Mouse (Mus musculus) mature B cell (primary cell): ENCODE data around the gene Zfp819.

Experiments used
- in situ Hi-C: fragments of 300-500 bp; cut with MboI; formaldehyde crosslinking; loops from 2 replicates; pipeline ENCODE4 v1.14.3; 2019

The Zfp819 gene

DNA sequence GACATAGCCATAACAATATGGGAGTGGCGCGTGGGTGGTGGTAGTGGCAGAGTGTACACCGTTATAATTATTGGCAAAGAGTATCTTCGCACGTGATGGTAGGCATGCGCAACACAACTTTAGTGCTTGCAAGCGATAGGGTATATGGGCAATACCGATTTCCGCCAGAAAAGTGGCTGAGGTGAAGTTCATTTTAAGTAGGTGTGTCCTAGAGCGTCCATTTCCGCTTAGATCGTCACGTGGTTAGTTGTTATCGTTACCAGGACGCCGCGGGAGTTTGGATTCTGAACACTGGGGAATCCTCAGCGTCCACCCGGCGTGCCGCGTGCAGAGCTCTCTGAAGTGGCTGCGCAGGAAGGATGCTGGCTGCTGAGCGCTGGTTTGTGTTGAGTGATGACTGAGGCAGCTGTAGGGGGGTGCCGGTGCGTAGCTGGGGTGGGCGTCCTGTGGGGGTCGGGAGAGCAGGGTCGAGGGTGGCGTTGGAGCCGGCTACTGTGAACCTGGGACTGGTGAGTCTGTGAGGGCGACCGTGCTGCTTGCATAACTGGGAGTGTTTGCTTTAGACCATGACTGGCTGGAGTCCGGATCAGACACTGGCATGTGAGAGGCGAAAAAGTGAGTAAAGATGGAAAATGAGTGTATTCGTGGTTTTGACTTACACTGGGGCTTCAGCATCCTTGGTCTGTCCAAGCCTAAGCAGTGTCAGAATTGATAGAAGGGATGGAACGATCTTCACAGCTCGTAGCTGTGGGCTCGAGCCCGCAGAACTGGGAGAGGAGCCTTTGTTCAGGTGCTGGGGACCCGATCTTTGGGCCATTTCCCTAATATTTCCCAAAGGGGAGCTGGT lies at the start of gene Zfp819:
TSS of gene Zfp819 (plus strand) at position 274 of the 847 bp plus-strand sequence.
- in situ Hi-C loops, result no loop called here

- in situ Hi-C loops, result no loop called here
Observed at GRCm38 (mm10) chr7:43562006-43562633, 44.8 kb upstream of the Zfp819 start, which contains the start of gene Zfp658. Zfp658 (plus strand) TSS chr7:43562256.

DNA sequence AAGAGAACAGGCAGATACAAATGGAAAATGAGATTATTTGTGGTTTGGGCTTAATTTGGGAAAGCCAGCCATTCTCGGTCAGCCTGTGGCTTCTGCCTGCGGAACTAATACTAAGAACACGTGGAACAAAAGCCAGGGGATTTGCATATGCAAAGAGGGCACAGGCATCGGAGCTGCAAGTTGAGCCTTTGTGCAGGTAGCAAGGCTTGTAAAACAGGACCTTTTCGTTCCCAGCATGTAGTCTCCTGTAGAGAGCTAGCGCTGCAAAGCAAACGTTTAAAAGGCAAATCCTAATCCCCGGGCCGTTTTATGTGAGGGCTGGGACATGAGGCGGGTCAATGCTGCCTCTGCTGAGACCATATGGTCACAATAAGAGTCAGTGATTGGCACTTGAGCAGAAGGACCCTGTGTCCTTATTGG lies 44.3 kb upstream of the Zfp819 start:
- in situ Hi-C loops, result no loop called here

DNA sequence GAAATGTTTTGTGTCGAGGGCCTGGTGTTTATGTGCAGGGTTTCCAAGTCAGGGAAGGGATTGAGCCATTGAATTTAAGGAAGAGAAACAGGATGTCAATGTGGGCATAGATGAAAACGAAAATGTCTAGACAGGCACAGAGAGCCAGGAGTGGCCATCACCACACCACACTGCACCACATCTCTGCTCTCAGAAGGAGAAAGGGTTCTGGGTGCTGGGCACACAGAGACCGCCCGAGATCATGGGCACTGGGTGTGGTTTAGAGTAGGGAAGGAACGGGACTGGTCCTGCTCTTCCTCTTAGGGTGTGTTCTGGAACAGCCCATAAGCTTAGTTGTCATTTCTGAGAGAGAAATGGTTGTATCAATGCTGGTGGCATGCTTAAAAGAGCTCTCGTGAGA lies 43.7 kb upstream of the Zfp819 start:
- in situ Hi-C loops, result no loop called here

- in situ Hi-C loops, result no loop called here
Observed at GRCm38 (mm10) chr7:43571216-43571615, 35.8 kb upstream of the Zfp819 start.

DNA sequence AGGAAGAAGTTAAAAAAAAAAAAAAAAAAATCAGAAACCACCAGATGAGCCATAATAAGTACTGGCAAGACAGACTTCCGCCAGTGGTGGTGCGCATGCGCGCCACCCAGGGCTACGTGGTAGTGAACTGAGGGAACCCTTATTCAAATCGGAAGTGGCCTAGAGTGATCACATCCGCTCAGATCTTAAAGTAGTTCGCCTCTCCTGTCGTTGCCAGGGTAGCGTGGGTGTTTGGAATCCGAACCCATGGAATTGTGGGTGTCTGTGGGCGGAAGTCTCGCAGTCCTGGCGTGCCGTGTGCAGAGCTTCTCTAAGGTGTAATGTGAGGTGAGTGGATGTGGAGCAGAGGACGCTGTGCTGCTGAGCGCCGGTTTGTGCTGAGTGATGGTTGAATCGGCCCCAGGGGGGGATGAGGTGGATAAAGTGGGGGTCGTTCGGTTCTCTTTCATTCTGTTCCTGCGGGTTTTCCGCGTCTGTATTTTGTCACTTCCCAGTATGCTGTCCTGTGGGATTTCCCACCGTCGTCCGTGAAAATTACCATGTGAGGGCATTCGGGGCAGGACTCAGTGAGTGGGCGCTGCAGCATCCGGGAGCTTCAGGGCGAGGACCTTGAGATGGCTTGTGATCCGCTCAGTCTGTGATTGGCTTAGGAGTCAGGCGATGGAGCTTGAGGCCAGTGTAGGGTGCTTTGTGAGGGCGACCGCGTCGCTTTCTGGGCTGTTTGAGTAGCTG lies 27.4 kb upstream of the Zfp819 start, which contains the start of gene Zfp719:
TSS of gene Zfp719 (plus strand) at position 171 of the 732 bp plus-strand sequence.
- in situ Hi-C loops, result no loop called here

- in situ Hi-C loops, result no loop called here
Observed at GRCm38 (mm10) chr7:43580526-43580925, 26.4 kb upstream of the Zfp819 start.

GRCm38 (mm10) chr7:43584790-43585189 lies 22.2 kb upstream of the Zfp819 start:
- in situ Hi-C loops, result no loop called here

DNA sequence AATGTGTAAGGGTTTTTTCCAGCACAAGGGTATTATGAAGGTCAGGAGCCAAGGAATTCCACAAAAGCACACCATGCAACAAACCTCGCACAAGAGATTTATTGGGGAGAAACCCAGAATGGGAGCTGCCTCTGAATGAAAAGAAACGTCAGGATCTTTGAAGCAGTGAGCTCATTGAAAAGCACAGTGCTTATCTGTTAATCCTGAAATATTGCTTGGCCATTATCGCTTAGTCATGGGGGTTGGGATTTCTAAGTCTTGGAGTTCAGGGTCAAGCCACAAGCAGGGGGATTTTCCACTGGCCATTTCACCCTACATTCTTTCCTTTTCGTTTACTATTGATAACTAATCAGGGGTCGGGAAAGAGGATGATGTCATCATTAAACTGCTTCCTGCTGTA lies 5.1 kb upstream of the Zfp819 start:
- in situ Hi-C loops, result no loop called here

GRCm38 (mm10) chr7:43607743-43608287 lies 846 bp downstream of the Zfp819 start:
- in situ Hi-C loops, result no loop called here

DNA sequence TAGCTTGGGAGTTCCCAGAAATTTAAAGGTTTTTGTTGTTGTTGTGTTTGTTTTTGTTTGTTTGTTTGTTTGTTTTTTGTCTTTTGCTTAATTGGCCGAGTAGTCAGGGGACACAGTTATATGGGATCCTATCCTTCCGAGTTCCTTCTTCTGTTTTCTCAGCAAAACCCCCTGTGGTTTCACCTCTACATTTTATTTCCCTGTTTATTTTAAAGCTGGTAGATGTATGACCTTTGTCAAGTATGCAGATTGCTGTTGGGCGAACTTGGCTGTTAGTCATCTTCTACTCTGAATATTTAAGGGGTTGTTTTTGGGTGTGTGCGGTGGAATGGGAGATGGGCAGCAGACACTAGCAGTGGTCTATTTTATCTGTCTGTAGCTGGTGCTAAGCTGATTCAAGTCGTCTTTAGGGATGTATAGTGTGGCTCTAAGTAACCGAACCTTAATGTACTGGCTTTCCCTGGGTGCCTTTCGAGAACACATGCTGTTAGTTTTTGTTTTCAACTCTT lies 1.4 kb downstream of the Zfp819 start:
- in situ Hi-C loops, result no loop called here

GRCm38 (mm10) chr7:43613816-43614551 lies 7.0 kb downstream of the Zfp819 start:
- in situ Hi-C loops, result no loop called here

- in situ Hi-C loops, result no loop called here
Observed at GRCm38 (mm10) chr7:43622927-43623326, 16.0 kb downstream of the Zfp819 start.

DNA sequence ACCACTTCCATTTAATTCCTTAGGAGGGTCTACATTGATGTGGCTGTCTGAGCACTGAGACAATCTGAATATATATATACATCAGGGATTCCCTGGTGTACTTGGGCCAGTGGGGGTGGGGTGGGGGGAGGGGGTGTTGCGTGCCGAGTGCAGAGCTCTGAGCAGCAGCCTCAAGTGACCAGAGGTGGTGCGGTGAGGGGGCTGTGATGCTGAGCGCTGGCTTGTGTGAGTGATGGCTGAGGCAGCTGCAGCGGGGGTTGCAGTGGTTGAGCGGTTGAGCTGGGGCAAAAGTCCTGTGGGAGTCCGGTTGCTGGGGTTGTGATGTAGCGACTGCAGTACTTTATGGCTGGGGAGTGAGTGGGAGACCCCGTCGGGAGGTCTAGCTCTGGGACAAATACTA lies 16.9 kb downstream of the Zfp819 start:
- in situ Hi-C loops, result no loop called here

GRCm38 (mm10) chr7:43625065-43625464 lies 18.1 kb downstream of the Zfp819 start:
- in situ Hi-C loops, result no loop called here

DNA sequence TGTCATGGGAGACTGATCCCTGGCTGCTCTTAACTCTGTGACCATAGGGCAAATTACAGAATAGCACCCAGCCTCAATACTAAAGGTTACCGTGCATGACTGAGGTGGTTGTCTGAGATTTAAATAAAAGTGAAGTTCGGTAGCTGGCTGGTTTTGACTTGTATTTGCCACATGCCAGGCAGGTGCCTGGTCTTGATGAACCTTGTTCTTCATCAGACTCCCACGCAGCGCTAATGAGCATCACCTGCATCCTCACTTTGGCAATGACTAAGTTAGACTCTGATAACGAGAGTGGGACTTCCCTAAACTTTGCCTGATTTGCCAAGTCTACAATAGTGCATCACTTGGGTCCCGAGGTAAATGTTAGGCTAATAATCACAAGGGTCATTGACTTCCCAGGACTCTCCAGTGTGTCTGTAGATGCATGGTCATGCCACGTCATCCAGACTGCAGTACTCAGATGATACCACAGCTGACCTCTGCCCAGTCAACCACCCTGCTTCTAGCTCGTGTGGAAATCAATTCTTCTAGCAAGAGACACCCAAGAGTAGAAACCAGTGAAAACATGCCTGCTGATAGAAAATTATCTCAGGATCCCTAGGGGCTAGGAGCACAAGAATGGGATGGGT lies 18.9 kb downstream of the Zfp819 start:
- in situ Hi-C loops, result no loop called here

DNA sequence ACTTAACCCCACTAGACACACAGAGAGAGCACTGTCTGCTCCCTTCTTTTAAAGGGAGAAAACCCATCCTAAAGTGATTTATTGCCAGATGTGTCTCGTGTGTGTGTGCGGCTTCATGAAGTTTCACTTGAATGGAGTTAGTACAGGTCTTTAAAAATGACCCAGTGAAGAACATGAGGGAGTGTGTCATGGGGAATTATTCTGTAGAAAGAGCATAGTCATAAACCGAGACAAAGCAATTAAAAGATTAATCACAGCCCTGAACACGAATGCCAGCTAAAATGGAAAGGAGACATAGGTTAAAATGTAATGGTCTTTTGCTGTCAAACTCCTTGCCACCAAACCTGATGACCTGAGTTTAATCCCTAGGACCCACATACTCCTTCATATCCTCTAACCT lies 27.0 kb downstream of the Zfp819 start:
- in situ Hi-C loops, result no loop called here

DNA sequence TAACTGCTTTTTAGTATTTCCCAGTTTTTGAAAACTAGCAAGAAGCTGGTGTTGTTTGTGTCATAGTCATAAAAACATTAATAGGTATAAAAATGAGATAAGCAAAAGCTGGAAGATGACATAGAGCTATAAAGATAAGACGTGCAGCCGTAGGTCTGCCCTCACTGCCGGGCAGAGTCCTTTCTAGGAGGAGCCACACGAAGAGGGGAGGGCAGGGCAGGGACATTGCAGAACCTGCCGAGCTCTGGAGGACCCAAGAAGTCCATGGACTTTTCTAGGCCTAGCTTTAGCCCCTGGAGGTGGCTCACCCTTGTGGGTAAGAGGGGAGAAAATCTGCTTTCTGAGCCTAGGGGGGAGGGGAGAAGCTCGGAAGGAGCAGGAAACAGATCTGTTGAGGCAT lies 27.5 kb downstream of the Zfp819 start, which contains the start of gene Ceacam18:
TSS of gene Ceacam18 (plus strand) at position 208 of the 400 bp plus-strand sequence.
- in situ Hi-C loops, result no loop called here

GRCm38 (mm10) chr7:43636194-43636593 lies 29.2 kb downstream of the Zfp819 start:
- in situ Hi-C loops, result no loop called here

GRCm38 (mm10) chr7:43637118-43637517 lies 30.1 kb downstream of the Zfp819 start:
- in situ Hi-C loops, result no loop called here

GRCm38 (mm10) chr7:43642587-43642986 lies 35.6 kb downstream of the Zfp819 start:
- in situ Hi-C loops, result no loop called here
